Mouse (Mus musculus) liver, embryonic 16.5 days (tissue): ENCODE results near the gene Numa1. TPM values are rescaled to one million over a fixed set of nuclear protein-coding genes. Genes with fewer than 3 reads are reported as not detected.

Experiments used
- ATAC-seq: fragments of 200-750 bp; cut with Nextera tagmentation; 2 replicates; pipeline ENCODE4 v1.8.0; 2017; ENCODE audit warnings: low read depth, mild to moderate bottlenecking, moderate number of reproducible peaks, moderate library complexity
- H3K27ac ChIP-seq: fragments of 300-500 bp; sonication (generic); 2 replicates; pipeline ENCODE4 v1.5.1; 2014; ENCODE audit warnings: mild to moderate bottlenecking, low read length
- H3K27me3 ChIP-seq: fragments of 300-500 bp; sonication (generic); 2 replicates; pipeline ENCODE4 v1.6.1; 2014; ENCODE audit warnings: low read depth, low read length, mixed read lengths; ENCODE audit not compliant: control insufficient read depth, insufficient read depth
- H3K36me3 ChIP-seq: fragments of 300-500 bp; sonication (generic); 2 replicates; pipeline ENCODE4 v1.6.1; 2014; ENCODE audit warnings: mild to moderate bottlenecking; ENCODE audit not compliant: control insufficient read depth, insufficient read depth
- H3K4me1 ChIP-seq: fragments of 300-500 bp; sonication (generic); 2 replicates; pipeline ENCODE4 v1.6.1; 2014; ENCODE audit warnings: low read depth, low read length, mixed read lengths; ENCODE audit not compliant: control insufficient read depth
- H3K4me2 ChIP-seq: fragments of 300-500 bp; sonication (generic); 2 replicates; pipeline ENCODE4 v1.6.1; 2014; ENCODE audit warnings: low read depth, low read length, mixed read lengths
- H3K4me3 ChIP-seq: fragments of 300-500 bp; sonication (generic); 2 replicates; pipeline ENCODE4 v1.5.1; 2014; ENCODE audit warnings: low read depth, mild to moderate bottlenecking, low read length
- H3K9ac ChIP-seq: fragments of 300-500 bp; sonication (generic); 2 replicates; pipeline ENCODE4 v1.6.1; 2014; ENCODE audit warnings: low read depth, low read length
- H3K9me3 ChIP-seq: fragments of 300-500 bp; sonication (generic); replicated peaks from 2 replicates; pipeline ENCODE4 v1.6.1; 2016; ENCODE audit warnings: low read length; ENCODE audit not compliant: control insufficient read depth
- WGBS: fragments of 180-500 bp; shearing (Covaris S2); extraction: QIAGEN DNeasy Blood & Tissue Kit; methylation state at CpG from one replicate; pipeline ENCODE4 v1.1.7; 2014; ENCODE audit not compliant: insufficient replicate concordance; 5-methylcytosine and 5-hydroxymethylcytosine counted together
- polyA plus RNA-seq: library from polyadenylated mRNA; unstranded; fragments of >200 nt; fragmentation: Nextera tagmentation; extraction: Ambion mirVana; gene quantifications from 2 replicates; pipeline ENCODE4 v1.2.1, GENCODE M21; 2015

Gene Numa1
- polyA plus RNA-seq, 1 experiment from 2014 or later, result 32.1 TPM

- 72% methylated on average over 4 of the region's 4 CpGs for WGBS
- Histone ChIP-seq H3K4me3 (no peak overlapping the region), H3K9ac (no peak overlapping the region), H3K4me2 (no peak overlapping the region), H3K36me3 (no peaks in the 10 kb centered on the region), H3K27me3 (no peaks in the 10 kb centered on the region), H3K9me3 (no peaks in the 10 kb centered on the region), H3K4me1 (peaks cover 23% of the 10 kb centered on the region), H3K27ac (peak overlapping the region; percentile 66)
- ATAC-seq, result peak; percentile 51; the same call in 1 of the 2 replicates
Measured at GRCm38 (mm10) chr7:101964551-101964950, 30.6 kb downstream of the Numa1 start.

GRCm38 (mm10) chr7:101965606-101966005, 31.7 kb downstream of the Numa1 start:
- no peak overlapping the region for H3K4me2 ChIP-seq
- peak overlapping the region; percentile 33; the same call in 1 of the 2 replicates for H3K27ac ChIP-seq
- H3K36me3 ChIP-seq, result no peaks in the 10 kb centered on the region
- ATAC-seq, result peak; percentile 36
- no peak overlapping the region for H3K4me3 ChIP-seq
- H3K9me3 ChIP-seq, result no peaks in the 10 kb centered on the region
- no peak overlapping the region for H3K9ac ChIP-seq
- WGBS, result 32% methylated on average over 2 of the region's 2 CpGs
- peaks cover 32% of the 10 kb centered on the region for H3K4me1 ChIP-seq
- no peaks in the 10 kb centered on the region for H3K27me3 ChIP-seq

DNA sequence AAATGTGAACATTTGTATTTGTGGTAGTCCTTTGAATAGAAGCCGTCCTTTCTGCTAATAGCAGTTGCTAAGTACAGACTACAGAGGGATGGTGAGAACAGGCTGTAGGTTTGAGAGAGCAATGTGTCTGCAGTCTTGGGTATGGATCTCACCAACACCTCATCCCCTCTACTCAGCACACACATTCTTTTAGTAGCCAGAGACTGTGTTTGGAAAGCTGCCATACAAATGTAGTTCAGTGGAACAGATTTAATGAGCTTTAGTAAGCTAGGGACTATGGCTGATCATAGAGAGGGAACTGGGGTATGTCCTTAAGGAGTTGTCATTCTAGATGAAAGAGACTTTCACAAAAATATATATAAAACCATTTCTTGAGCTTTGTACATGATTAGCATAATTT, 33.3 kb downstream of the Numa1 start:
- Histone ChIP-seq H3K9ac (no peak overlapping the region), H3K4me1 (peaks cover 43% of the 10 kb centered on the region), H3K4me3 (no peak overlapping the region), H3K27ac (no peak overlapping the region), H3K27me3 (no peaks in the 10 kb centered on the region), H3K9me3 (no peaks in the 10 kb centered on the region), H3K36me3 (no peaks in the 10 kb centered on the region), H3K4me2 (no peak overlapping the region)
- no peak for ATAC-seq
- whole genome bisulfite sequencing, result 82% methylated on average over 1 of the region's 1 CpGs

GRCm38 (mm10) chr7:101968751-101969150, 34.8 kb downstream of the Numa1 start:
- ATAC-seq, result no peak
- H3K4me1 ChIP-seq, result peaks cover 41% of the 10 kb centered on the region
- no peak overlapping the region for H3K4me3 ChIP-seq
- no peaks in the 10 kb centered on the region for H3K27me3 ChIP-seq
- H3K36me3 ChIP-seq, result no peaks in the 10 kb centered on the region
- no peaks in the 10 kb centered on the region for H3K9me3 ChIP-seq
- 59% methylated on average over 2 of the region's 2 CpGs for WGBS
- H3K9ac ChIP-seq, result no peak overlapping the region
- no peak overlapping the region for H3K4me2 ChIP-seq
- no peak overlapping the region for H3K27ac ChIP-seq

DNA sequence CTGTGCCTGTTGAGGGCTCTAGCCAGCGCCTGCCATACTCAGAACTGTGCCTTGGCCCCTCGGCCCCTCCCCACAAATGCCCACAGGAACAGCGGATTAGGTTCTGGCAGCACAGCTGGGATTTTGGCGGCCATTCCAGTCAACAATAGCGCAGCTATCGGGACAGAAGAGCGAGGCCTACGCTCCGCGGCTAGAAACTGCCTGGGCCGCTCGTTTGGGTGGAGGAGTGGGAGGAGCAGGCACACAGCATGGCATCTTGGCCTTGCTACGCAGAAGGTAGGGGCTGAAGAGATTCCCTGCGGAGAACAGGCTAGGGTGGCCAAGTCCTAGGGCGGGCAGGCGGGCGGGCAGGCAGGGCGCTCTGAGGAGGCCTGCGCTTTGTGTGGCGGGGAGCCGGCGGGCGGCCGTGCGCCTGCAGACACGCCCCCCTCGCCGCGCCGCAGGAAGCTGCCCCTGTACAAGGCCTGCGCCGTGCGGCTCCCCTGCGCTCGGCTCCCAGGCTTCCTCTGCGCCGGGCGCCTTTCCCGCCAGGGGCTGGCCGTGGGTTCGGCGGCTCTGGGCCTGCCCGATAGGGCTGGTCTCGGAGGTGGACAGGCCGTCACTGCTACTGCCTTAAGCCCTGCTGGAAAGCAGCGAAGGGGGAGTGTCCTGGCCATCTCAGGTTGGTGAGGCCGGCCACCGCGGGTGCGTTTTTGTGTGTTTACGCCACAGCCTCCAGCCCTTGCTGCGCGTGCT, 36.0 kb downstream of the Numa1 start:
- ATAC-seq, result peak; percentile 86
- H3K4me3 ChIP-seq, result peak overlapping the region; percentile 78
- H3K27ac ChIP-seq, result peak overlapping the region; percentile 92
- H3K9ac ChIP-seq, result peak overlapping the region; percentile 74
- H3K36me3 ChIP-seq, result no peaks in the 10 kb centered on the region
- H3K4me1 ChIP-seq, result peaks cover 36% of the 10 kb centered on the region
- peak overlapping the region; percentile 97 for H3K4me2 ChIP-seq
- no peaks in the 10 kb centered on the region for H3K27me3 ChIP-seq
- H3K9me3 ChIP-seq, result no peaks in the 10 kb centered on the region
- WGBS, result under 1% methylated on average over 53 of the region's 53 CpGs

DNA sequence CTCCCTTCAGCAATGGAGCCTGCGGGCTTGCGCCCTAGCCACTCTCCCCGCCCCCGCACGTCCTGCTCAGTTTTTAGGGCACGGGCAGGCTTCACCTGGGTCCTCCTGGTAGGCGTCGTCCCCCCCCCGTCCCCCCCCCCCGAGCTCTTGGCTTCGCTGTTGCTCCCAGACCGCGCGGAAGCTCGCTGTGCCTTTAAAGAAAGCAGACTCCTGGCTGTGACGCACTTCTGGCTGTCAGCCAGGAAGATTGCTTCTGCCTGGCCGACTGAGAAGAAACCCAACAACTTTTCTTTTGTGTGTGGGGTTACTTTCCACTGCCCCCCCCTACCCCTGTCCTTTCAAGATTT, 36.5 kb downstream of the Numa1 start:
- WGBS, result 0% methylated on average over 17 of the region's 17 CpGs
- peaks cover 31% of the 10 kb centered on the region for H3K4me1 ChIP-seq

GRCm38 (mm10) chr7:101970821-101971461, 37.0 kb downstream of the Numa1 start:
- Histone ChIP-seq H3K36me3 (no peaks in the 10 kb centered on the region), H3K27me3 (no peaks in the 10 kb centered on the region), H3K4me3 (peak overlapping the region; percentile 78), H3K9ac (peak overlapping the region; percentile 74), H3K27ac (peak overlapping the region; percentile 92), H3K9me3 (no peaks in the 10 kb centered on the region), H3K4me2 (peak overlapping the region; percentile 97), H3K4me1 (peaks cover 27% of the 10 kb centered on the region)
- peak; percentile 39 for ATAC-seq
- 4% methylated on average over 19 of the region's 19 CpGs for WGBS

More for the DNA sequence above, 36.5 kb downstream of the Numa1 start:
- H3K9ac ChIP-seq, result peak overlapping the region; percentile 74
- no peaks in the 10 kb centered on the region for H3K9me3 ChIP-seq
- H3K4me3 ChIP-seq, result peak overlapping the region; percentile 78
- no peaks in the 10 kb centered on the region for H3K27me3 ChIP-seq
- peak; percentile 54 for ATAC-seq
- H3K27ac ChIP-seq, result peak overlapping the region; percentile 92
- peak overlapping the region; percentile 97 for H3K4me2 ChIP-seq
- no peaks in the 10 kb centered on the region for H3K36me3 ChIP-seq

- Histone ChIP-seq H3K9ac (no peak overlapping the region; the same call in 1 of the 2 replicates), H3K27ac (peak overlapping the region; percentile 92), H3K4me3 (peak overlapping the region; percentile 78; the same call in 1 of the 2 replicates), H3K9me3 (no peaks in the 10 kb centered on the region), H3K4me2 (peak overlapping the region; percentile 97; the same call in 1 of the 2 replicates), H3K27me3 (no peaks in the 10 kb centered on the region), H3K4me1 (peaks cover 27% of the 10 kb centered on the region), H3K36me3 (no peaks in the 10 kb centered on the region)
- ATAC-seq, result no peak
- WGBS, result 36% methylated on average over 2 of the region's 2 CpGs
Measured at GRCm38 (mm10) chr7:101971721-101972120, 37.8 kb downstream of the Numa1 start.

GRCm38 (mm10) chr7:101973730-101974129, 39.8 kb downstream of the Numa1 start:
- ATAC-seq, result no peak
- Histone ChIP-seq H3K9me3 (no peaks in the 10 kb centered on the region), H3K4me1 (peaks cover 26% of the 10 kb centered on the region), H3K9ac (no peak overlapping the region), H3K36me3 (no peaks in the 10 kb centered on the region), H3K27ac (no peak overlapping the region), H3K4me3 (no peak overlapping the region), H3K4me2 (no peak overlapping the region), H3K27me3 (no peaks in the 10 kb centered on the region)
- WGBS, result 63% methylated on average over 3 of the region's 3 CpGs
